Mouse (Mus musculus): ENCODE measurements at regions not wholly inside any gene's neighbourhood (a gene's known extent, or its start where the extent isn't known, plus 50 kb on each side); places are given as distances from the start of the nearest gene placed in this dataset.

DNA sequence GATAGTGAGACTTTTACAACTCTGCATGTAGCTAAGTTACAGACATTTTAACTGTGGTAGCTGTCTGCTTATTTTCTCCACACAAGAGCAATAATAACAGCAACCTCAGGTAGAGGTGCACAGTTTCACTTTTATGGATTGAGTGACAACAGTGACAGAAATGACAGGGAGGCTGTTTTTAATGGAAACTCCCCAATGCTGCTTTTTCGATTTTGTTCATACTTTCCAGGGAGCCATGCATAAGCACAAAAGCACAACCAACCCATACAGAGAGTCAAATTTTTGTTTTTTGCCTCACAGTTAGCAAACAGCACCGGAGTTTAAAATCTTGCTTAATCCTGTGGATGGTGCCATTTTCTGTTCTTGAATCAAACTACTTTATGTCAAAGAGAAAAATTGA, 955.6 kb downstream of the Tbl1xr1 start:
- no peak for DNase-seq

DNA sequence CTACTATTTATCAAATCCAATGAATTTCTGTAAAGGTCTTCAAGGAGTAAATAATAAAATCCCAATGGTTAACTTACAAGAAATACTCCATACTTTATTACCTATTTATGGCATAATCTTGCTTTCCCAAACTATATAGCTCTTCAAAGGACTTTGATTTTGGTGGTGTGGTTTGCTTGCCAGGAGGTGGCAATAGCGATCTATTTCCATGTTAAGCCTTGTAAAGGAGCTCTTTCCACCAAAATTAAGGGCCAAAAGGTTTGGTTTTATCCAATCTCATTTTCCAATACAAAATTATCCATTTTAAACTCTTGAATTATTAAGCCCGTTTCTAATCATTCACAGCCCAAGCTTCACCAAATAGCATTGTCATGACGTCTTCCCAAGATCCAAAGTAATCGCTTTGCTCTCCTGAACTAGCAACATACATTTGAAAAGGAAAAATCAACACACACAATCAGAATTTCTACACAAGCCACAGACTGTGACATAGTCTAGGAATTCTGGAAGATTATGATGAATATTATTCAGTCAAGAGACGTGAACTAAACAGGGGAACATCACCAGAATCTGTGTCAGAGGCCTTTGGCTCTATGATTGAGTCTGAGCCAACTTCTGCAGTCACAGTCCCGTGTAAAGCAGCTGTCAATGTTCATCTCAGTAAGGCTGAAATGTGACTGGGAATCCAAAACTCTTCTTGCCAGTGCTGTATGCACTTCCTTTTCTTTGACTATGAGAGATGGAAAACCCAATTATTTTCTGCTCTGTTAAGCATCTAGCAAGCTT, 986.9 kb downstream of the Tbl1xr1 start:
- no peak for DNase-seq

GRCm38 (mm10) chr3:23071486-23071885, 995.0 kb downstream of the Tbl1xr1 start:
- no peak for DNase-seq

Data from cerebellum, adult 8-10 months (tissue).